Mouse (Mus musculus) kidney, postnatal 10 days (tissue): ENCODE data around the gene Crym.

ENCODE experiments used
- DNase-seq: peaks from one replicate; pipeline ENCODE4 v3.0.0; 2021; ENCODE audit warnings: mixed read lengths

The Crym gene

DNA sequence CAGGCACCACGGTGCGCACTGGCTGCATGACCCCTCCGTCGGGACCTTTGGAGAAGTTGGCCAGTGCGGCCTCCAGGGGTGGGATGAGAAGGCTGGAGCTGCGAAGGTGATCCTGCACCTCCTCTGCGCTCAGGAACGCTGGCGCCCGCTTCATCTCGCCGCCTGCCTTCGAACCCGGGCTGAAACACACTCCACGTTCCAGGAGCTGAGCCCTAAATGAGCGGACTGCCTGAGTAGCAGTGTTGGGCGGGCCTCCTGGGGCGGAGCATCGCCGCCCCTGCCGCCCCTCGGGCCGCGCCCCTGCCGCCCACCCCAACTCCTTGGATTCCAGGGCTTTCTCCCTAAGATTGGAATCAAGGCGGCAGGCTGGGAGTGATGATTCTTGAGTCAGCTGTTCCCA lies at the start of gene Crym:
Gene Crym (minus strand): TSS at position 341 of the 400 bp plus-strand sequence.
- DNase-seq, result peak; percentile 17

DNA sequence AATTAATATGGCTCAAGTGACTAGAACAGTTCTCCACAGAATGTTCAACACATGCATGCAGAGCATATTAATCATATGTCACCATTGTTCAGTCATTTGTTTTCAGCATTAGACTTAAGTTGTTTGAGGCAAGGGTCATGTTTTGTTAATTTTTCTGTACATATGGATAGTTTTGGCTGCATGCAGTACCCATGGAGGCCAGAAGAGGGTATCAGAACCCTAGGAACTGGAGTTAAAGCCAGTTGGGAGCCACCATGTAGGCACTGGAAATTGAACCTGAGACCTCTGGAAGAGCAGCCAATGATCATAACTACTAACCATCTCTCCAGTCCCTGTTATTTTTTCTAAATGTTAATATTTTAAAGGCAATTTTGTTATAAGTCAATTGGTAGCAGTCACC lies 39.2 kb upstream of the Crym start:
- peak; percentile 8 for DNase-seq

DNA sequence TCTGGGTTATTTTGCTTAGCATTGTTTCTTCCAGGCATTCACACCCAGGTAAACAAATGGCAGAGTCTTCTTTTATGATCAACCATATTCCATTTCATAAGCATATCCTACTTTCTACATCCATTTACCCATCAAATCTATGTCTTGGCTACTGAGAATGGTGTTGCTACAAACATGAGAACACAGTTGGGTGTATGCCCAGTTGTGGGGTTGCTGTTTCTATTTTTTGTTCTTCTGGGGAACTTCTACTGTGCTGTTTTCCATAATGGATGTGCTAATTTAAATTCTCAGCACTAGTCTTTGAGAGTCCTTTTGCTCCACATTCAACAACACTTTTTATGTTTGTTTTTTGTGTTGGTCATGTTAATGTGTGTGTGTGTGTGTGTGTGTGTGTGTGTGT lies 26.6 kb upstream of the Crym start:
- DNase-seq, result no peak

DNA sequence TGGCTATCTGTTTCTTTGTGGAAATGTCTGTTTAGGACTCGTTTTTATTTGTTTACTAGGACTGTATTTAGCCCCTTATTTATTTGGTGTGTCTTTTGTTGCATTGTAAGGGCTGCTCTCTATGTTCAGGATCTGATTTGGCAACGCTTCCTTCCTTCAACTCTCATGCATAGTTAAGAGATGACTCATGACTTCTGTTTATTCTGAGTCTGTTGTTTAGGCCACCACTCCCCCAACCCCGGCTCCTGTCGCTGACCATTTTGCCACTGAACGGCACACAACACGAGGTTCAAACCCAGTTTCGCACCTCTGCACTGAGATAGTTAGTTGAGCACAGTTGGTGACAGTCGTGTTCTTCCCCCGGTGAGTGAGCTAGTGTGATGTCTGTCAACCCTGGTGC lies 4.1 kb upstream of the Crym start:
- no peak for DNase-seq

DNA sequence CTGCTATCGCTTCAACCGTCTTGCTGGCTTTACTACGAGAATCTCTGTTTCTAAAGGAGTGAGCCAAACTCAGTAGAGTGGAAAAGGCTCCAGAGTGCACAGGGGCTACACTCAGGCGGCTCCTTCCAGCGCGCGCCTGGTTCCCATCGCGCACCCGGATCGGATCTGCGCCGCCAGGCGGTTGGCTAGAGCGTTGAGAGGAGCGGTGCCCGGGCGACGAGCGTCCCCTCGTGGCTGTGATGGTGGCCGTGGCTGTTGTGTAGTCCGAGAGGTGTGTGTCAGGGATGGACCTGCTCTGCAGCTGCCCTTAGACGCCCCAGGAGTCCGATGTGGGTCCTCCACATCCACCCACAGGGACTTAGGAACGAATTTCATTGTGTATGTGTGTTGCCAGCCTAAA lies 1.9 kb upstream of the Crym start, which contains the start of gene Abca14:
Gene Abca14 (plus strand): TSS at position 173 of the 400 bp plus-strand sequence.
- peak; percentile 91 for DNase-seq

DNA sequence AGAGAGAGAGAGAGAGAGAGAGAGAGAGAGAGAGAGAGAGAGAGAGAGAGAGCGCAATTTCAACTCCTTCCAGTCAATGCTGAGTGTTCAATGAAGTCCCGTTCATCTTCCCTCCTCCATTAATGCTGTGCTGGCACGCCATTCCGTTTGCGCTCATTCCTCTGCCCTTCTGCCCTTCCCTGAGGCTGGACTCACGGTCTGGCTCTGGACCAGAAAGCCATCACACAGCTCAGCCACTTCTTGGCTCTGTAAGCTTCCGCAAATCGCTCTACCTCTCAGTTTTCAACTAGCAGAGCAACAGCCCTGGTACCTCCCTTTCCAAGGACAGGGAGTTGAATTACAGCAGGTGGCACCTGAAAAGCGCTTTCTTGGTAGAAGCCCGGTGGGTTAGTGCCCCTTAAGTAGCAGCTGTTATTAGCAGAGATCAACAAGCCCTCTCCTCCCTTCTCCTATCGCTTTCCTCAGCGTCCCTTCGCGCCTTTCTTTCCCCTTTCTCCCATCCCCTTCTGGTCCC lies 623 bp downstream of the Crym start:
- DNase-seq, result peak; percentile 69

DNA sequence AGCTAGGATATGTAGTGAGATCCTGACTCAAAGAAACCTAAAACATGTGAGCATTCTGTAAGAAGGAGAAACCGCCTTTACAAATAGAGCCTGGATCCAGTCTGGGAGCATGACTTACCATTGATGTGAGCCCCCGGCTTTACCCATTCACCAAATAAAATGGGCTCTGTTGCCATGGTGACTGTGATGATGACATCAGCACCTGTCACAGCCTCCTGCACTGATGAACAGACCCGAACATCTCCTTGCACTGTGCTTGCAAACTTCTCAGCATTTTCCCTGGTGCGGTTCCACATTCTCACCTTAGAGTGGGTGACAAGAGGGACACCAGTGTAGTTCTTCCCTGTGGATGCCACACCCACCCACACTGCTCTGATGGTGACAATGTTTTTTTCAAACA lies 6.7 kb downstream of the Crym start:
- no peak for DNase-seq

DNA sequence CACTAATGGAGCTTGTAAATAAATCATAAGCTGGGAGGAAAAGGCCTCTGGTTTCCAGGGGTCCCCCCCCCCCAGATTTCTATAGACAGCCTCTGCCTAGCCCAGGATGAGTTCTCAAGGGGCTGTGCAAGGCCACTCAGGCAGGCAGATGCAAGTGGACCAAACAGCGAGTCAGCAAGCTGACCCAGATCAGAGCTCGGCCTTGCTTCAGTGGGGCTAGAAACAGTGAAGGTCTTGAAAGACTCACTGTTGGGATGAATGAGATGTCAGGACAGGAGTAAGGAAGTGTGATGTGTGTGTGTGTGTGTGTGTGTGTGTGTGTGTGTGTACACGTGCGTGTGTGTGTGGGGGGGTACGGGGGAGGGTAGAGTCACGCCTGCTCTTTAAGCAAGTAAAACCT lies 9.1 kb downstream of the Crym start:
- DNase-seq, result no peak

DNA sequence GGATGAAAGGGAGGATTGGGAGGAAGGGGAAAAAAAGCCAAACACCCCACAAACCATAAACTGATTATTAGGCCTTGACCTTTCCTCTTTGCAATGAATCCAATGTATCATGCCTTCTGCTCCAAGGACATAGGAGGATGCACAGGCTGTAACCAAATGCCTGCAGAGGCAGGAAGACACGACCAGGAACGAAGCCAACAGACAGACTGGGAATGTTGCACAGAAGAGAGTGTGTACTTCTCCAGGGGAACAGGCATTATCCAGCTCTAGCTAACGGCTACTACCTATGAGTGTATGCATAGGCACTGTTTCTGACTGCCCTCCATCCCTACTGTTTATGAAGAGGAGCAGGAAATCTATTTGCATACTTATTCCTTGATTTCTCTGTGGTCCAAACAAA lies 9.7 kb downstream of the Crym start:
- no peak for DNase-seq

DNA sequence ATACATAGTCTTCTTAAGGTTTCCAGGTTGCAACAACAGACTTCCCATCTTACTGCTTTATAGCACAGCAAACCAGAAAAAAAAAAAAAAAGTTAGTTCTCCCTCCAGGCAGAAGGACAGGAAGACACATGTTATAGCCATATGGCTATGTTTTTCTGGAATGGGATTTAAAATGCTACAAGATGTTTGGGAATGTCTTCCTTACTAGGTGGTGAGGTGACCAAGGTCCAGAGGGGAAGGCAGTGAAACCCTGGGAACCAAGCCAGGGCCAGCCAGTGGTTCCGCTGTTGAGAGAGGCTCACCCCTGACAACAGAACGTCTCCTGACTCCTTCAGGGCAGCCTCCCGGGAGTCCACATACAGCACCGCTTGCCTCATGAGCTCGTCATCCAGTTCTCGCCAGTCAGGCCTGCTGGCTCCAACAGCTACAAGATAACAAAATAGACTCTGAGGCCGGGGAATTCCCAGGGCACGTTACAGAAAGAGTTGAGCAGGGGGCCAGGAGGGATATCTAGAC lies 11.7 kb downstream of the Crym start:
- DNase-seq, result peak; percentile 76

DNA sequence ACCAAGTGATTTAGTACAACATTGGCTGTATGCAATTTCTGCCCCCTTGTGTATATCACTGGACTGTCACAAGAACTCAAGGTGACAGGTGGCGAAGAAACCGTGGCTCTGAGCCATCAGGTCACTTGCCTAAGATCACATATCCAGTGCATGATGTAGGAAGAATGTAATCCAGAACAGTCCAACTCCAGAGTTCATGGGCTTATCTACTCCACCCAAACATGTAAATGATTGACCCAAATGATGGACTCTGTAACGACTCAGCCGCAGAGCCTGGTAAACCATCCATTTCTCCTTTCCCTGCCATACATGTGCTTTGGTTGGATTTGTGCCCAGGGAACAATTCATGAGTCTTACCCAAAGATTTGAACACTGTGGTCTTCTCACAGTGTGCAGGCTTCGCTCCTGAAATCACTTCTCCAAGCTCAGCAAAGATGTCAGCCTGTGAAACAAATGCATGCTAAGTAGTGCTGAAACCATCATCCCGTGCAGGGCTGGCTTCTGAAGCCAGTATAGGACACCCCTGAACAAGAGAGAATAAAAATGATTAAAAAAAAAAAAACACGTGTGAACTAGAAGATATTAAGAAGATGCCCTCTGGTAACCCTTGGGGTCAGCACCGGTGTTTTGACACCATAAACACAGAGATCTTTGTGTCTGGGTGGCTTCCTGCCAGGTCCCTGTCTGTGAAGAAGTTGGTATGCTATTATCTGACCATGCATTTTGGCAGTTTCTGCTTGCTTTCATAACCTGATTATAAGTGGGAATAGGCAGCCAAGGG lies 12.4 kb downstream of the Crym start:
- DNase-seq, result peak; percentile 68

DNA sequence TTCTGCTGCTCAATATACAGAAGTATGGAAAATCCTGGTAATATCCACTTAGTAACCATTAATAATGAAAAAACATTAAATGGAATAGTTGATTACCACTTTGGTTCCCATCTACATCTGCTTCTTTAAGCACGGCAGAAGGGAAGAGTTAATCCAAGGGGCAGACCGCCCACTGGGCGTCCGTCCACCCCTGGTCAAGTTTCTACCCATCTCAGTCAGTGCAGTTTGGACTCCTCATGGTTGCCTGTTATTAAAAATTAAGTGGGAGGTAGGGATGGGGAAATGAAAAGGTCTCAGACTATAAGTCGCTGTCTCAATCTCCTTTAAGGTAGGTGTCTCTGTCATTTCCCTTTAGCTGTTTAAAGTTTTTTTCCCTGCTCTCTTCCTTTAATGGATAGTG lies 13.0 kb downstream of the Crym start:
- no peak for DNase-seq

DNA sequence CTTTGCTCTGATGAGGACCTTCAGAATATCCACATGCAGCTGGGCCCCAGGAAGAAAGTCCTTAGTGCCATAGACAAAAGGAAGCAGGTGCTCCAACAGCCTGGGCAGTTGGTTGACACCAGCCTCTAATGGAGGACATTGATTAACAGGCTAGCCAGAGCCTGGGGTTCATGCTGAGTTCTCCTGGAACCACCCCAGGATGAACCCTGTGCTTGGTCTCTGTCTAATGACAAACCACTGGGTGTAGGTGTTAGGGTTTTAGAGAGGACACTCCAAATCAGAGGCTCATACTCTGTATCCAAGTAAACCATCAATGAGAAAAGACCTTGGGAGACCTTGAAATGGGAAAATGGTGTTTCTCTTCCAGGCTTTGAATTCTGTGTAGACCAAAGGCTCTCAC lies 19.0 kb downstream of the Crym start:
- DNase-seq, result no peak

DNA sequence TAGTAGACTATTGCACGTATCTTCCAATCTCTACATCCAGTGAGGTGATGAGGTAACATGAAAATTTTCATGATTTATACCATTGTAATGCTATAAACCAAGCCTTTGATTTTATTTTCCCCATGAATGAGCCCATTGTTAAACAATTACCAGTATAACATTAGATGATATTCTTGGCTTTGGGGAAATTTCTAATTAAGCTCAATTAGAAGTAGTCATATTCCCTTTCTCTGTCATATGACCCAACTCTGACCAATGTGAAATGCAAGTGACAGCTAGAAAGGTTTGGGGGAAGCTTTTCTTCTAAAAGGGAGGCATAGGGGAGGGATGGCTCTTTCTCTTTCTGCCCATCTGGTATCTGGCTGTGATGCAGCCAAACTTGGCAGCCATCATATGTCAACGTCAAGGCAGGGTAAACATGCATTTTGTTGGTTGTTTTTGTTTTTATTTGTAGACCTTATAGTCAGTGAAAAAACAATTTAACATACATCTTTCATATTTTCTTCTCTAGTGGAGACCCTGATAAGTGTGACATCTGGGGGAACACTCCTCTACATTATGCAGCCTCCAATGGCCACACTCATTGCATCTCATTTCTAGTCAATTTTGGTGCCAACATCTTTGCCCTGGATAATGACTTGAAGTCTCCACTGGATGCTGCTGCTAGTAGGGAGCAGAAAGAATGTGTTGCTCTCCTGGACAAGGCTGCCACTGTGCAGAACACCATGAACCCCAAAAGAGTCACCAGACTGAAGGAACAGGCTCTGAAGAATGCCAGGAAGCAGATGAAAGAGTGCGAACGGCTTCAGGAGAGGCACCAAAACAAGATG lies 20.3 kb downstream of the Crym start:
- no peak for DNase-seq

DNA sequence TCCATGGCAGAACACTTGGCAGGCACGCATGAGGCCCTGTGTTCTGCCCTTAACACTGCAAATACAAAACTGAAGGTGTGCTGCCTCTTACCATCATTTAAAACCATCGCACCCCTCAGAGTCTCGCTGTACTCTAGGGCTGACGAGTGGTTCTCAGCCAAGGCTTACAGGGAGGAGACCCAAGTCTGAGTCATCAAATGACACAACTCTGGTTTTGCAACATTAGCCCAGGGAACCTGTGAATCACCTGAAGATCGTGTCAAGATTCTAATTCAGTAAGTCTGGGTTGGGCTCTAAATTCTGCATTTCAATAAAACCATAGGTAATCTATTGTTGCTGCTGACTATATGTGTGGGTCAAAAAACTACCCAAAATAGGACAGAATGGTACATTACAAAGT lies 21.4 kb downstream of the Crym start:
- DNase-seq, result no peak

DNA sequence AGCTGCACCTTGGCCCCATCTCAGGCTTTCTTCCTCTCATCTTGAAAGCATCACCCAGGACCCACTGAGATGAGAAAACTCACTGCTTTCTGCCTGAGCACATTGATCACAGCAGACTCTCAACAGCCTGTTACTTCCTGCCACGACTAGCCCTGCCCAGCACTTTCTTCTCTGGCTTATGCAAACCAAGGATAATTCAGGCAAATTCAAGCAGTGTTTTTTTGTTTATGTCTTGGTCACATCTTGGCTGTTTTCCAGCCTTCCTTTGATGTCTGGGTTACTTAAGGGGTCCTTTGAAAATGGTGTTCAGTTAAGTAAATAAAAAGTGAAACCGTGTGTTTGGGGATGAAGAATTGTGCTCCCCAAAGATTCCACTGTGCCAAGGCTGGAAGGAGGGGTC lies 23.0 kb downstream of the Crym start:
- no peak for DNase-seq

DNA sequence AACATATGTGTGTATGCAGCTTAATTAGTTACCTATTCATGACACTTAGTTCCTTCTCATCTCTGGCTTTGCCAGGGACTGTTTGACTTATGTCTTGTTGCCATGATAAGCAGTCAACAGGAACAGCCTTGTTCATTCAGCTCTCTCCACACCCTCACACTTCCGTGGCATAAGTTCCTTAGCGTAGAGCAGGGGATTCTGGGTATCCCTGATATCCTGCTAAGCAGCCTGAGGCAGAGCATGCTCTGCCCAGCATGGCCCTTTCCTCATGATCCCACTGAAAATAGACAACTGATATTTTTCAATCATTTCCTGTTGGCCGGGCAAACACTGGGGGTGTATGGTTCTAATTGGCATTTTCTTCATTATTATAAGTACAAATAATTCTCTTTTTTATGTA lies 24.3 kb downstream of the Crym start:
- DNase-seq, result no peak

DNA sequence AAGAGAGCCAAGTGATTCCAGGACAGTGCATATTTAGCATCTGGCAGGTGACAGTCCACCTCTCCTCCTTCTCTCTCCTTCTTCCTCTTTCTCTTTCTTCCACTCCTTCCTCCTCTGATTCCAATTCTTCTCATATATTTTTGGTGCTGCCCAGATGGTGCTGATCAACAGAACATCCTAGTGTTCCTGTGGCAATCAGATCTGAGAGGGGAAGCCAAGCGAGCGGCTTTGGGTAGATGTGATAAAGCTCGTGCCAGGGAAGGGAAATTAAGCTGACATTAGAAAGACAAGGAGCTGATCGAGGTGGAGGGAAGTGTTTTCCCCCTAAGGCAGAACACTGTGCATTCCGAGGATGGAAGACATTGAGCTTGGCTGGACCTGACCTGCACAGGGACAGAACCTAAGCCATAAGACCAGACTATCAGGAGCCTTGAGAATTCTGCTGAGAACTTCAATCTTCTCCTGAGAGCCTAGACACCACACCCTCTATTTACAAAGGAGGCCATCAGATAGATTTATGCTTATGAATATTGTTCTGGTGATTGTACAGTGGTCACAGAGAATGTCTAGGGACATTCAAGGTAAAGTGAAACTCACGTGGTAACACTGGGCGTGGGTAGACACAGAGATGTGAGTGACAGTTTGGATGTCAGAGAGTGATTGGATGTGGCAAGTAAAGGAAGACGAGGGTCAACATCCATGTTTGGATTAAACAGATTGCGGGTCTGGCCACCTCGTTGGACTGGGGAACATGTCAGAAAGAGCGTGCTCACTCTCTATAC lies 27.0 kb downstream of the Crym start:
- no peak for DNase-seq

DNA sequence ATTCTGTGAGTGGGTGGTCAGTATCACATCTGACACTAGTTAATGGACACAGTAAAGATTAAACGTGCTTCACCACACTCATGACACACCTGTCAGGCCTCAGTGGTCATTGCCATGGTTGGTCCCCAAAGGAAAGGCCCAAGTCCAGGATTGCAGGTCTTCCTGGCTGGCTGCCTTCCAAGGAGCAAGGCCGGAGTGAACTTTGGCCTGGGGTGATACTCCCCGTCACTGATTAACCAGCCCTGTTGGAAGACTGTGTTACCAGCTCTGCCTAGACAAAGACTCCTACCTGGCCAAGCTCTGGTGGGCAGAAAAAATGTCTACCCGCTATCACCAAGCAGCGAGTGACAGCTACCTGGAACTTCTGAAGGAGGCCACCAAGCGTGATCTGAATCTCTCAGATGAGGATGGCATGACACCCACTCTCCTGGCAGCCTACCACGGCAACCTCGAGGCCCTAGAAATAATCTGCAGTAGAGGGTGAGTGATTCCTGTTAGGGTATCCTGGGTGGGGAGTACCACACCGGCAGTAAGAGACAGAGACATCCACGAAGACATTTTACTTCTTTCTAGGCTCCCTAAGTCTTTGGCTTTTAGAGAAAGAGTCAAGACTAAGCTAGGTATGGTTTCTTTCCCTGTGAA lies 28.2 kb downstream of the Crym start, which contains the start of gene Anks4b:
Gene Anks4b (plus strand): TSS at position 256 of the 642 bp plus-strand sequence.
- DNase-seq, result peak; percentile 85

DNA sequence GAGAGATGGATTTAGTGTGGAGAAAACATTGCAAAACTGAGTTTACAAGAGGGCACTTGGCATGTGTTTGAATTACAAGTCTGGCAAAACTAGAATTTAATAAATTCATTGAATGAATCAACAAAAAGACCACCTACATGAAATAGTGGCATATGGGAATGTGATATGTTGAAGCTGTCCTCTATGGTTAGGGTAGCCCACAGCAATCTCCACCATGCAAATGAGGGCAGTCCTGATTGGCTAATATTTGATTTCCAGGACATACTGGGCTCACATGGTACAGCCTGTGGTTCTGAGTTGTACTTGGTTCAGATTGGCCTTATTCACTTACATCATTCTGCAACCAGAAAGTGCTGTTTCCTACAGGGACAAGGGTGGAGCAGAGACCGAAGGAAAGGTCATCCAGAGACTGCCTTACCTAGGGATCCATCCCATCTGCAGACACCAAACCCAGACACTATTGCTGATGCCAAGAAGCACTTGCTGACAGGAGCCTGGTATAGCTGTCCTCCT lies 29.7 kb downstream of the Crym start:
- no peak for DNase-seq

DNA sequence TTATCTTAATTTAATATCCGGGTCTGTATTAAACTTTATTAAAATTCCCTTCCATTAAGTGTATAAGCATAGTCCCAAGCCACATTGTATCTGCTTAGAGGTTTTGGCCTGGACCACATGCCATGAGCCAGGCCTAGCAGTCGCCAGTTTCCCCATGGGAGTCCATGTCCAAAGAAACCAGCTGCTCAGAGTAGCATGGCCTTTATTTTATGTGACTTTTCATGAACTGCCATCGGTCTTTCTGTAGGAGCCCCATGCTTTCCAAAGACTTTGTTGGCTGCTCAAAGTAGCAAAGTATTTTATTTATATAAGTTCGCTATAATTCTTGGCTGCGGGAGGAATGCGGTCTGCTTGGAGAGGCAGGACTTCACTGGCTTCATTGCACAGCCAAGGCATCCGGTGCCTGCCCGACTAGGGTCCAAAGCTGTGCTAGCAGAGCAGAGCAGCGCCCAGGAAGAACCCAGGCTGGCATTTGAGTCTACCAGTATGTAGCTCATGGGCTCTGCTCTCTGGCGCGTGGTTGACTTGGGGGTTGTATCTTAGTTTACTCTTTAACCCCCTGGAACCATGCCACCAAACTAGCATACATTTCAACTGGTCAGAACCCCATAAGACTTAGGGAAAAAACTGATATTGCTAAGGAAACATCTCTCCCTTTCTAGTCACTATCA lies 38.2 kb downstream of the Crym start:
- DNase-seq, result peak; percentile 57
